Mouse (Mus musculus) forebrain, embryonic 15.5 days (tissue): Measurements from ENCODE around the gene Ism2. TPM values are rescaled to one million over a fixed set of nuclear protein-coding genes. Genes with fewer than 3 reads are reported as not detected.
"Not testable (repeated sequence)": the region's sequence is repeated elsewhere in the genome, so short reads cannot be mapped to it uniquely, and the experiment has no call there.

Experiments used
- ATAC-seq: fragments of 200-750 bp; cut with Nextera tagmentation; replicated peaks from 2 replicates; pipeline ENCODE4 v1.8.0; 2017; ENCODE audit warnings: mild to moderate bottlenecking, moderate TSS enrichment, moderate library complexity
- H3K27ac ChIP-seq: fragments of 300-500 bp; sonication (generic); replicated peaks from 2 replicates; pipeline ENCODE4 v1.5.1; 2015; ENCODE audit warnings: mild to moderate bottlenecking, inconsistent platforms
- H3K27me3 ChIP-seq: fragments of 300-500 bp; sonication (generic); 2 replicates; pipeline ENCODE4 v1.6.1; 2015; ENCODE audit warnings: inconsistent platforms
- H3K36me3 ChIP-seq: fragments of 300-500 bp; sonication (generic); 2 replicates; pipeline ENCODE4 v1.6.1; 2015; ENCODE audit warnings: mild to moderate bottlenecking, inconsistent platforms
- H3K4me1 ChIP-seq: fragments of 300-500 bp; sonication (generic); 2 replicates; pipeline ENCODE4 v1.6.1; 2015; ENCODE audit warnings: inconsistent platforms
- H3K4me2 ChIP-seq: fragments of 300-500 bp; sonication (generic); replicated peaks from 2 replicates; pipeline ENCODE4 v1.6.1; 2015; ENCODE audit warnings: mild to moderate bottlenecking, inconsistent platforms
- H3K4me3 ChIP-seq: fragments of 300-500 bp; sonication (generic); 2 replicates; pipeline ENCODE4 v1.5.1; 2015; ENCODE audit warnings: mild to moderate bottlenecking, inconsistent platforms
- H3K9ac ChIP-seq: fragments of 300-500 bp; sonication (generic); replicated peaks from 2 replicates; pipeline ENCODE4 v1.6.1; 2015; ENCODE audit warnings: mild to moderate bottlenecking, inconsistent platforms
- H3K9me3 ChIP-seq: fragments of 300-500 bp; sonication (generic); 2 replicates; pipeline ENCODE4 v1.6.1; 2016; ENCODE audit warnings: inconsistent platforms
- WGBS: fragments of 180-500 bp; shearing (Covaris S2); methylation state at CpG from one replicate; pipeline ENCODE4 v1.1.7; 2015; ENCODE audit warnings: mixed read lengths; 5-methylcytosine and 5-hydroxymethylcytosine counted together
- polyA plus RNA-seq: library from polyadenylated mRNA; unstranded; fragments of >200 nt; fragmentation: Nextera tagmentation; extraction: Ambion mirVana; gene quantifications from 2 replicates; pipeline ENCODE4 v1.2.1, GENCODE M21; 2015

Gene Ism2
- polyA plus RNA-seq, 1 experiment from 2014 or later, result 1.4 TPM

DNA sequence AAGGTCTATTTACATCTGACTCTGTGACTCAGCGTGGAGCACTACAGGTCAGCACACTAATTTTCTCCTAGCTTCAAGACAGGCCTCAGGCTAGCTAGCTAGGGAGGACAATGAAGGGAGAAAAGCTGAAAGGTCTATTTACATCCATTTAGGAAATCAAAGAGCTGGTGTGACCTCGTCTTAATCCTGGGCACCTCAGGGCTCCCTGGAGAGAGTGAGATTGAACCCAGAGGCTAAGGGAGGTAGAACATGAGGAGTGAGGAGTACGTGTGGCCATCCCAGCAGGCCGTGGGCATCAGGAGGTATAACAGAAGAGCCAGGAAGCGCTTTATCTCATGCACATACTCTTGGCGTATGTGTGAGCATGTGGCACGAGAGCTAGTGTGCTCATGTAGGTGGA is 15.8 kb downstream of the Ism2 start:
- no peak overlapping the region for H3K27ac ChIP-seq
- H3K4me1 ChIP-seq, result no peaks in the 10 kb centered on the region
- ATAC-seq, result no peak
- no peaks in the 10 kb centered on the region for H3K36me3 ChIP-seq
- H3K4me2 ChIP-seq, result no peak overlapping the region
- no peaks in the 10 kb centered on the region for H3K27me3 ChIP-seq
- H3K4me3 ChIP-seq, result no peak overlapping the region
- no peaks in the 10 kb centered on the region for H3K9me3 ChIP-seq
- H3K9ac ChIP-seq, result no peak overlapping the region
- 60% methylated on average over 7 of the region's 7 CpGs for WGBS

DNA sequence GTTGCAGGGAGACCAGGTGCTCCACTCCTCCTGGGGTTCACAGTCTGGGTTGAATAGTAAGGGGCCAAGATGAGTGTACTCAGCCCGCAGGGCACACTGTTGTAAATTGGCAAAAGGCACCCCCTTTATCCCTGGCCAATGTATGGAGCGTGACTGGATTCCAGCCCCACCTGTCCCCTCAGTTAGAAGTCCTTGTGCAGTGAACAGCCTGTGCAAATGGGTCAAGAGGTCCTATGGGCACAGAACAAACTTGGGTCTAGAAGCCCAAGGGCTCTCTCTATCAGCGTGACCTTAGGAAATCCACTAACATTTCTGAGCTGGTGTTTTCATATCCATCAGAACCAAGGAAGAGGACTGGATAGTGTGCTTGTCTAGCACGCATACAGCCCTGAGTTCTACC is 16.8 kb downstream of the Ism2 start:
- ATAC-seq, result no peak
- Histone ChIP-seq H3K4me3 (no peak overlapping the region), H3K27me3 (no peaks in the 10 kb centered on the region), H3K9me3 (no peaks in the 10 kb centered on the region), H3K36me3 (no peaks in the 10 kb centered on the region), H3K27ac (no peak overlapping the region), H3K4me1 (no peaks in the 10 kb centered on the region), H3K4me2 (no peak overlapping the region), H3K9ac (no peak overlapping the region)
- 99% methylated on average over 4 of the region's 4 CpGs for WGBS

DNA sequence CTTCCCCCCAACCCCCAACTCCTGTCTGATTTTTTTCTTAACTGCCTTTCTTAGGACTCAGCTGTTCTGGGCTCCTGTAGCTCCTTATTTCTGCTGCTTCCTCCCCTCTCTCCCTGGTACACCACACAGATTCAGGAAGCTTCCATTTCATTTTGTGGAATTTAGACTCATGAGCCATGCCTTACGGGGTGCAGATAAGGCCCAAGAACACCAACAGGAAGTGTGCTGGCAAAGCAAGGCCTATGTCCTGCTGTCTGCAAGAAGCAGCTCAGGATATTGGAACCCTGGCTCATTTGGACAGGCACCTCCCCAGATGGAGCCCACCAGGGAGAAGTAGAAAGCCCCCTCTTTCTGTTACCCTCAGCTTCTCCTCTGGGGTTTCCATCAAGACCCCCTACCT is 17.7 kb downstream of the Ism2 start:
- Histone ChIP-seq H3K4me2 (no peak overlapping the region), H3K9ac (no peak overlapping the region), H3K36me3 (no peaks in the 10 kb centered on the region), H3K9me3 (no peaks in the 10 kb centered on the region), H3K27ac (no peak overlapping the region), H3K4me3 (no peak overlapping the region), H3K27me3 (no peaks in the 10 kb centered on the region), H3K4me1 (no peaks in the 10 kb centered on the region)
- 87% methylated on average over 1 of the region's 1 CpGs for WGBS
- no peak for ATAC-seq

DNA sequence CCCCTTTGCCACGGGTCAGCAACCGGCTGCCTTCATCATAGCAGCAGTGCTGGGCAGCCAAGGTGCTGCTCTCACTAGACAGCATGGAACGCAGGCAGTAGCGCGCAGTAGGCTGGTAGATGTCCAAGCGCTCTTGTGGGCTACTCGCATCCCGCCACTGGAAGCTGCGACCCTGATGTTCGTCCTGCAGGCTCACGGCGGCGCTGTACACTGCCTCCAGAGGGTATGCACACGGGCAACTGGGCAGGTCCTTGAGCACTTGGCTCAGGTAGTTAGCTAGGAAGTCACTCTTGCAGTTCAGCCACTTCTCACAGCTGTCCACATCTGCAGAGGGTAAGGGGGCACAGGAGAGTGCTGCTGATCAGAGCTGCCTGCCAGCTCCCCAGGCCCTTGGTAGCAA is 19.6 kb downstream of the Ism2 start:
- H3K4me1 ChIP-seq, result no peaks in the 10 kb centered on the region
- H3K27me3 ChIP-seq, result no peaks in the 10 kb centered on the region
- no peak overlapping the region for H3K27ac ChIP-seq
- H3K9me3 ChIP-seq, result no peaks in the 10 kb centered on the region
- H3K9ac ChIP-seq, result no peak overlapping the region
- WGBS, result 42% methylated on average over 14 of the region's 14 CpGs
- H3K4me3 ChIP-seq, result no peak overlapping the region
- no peak for ATAC-seq
- no peak overlapping the region for H3K4me2 ChIP-seq
- peaks cover 16% of the 10 kb centered on the region for H3K36me3 ChIP-seq

DNA sequence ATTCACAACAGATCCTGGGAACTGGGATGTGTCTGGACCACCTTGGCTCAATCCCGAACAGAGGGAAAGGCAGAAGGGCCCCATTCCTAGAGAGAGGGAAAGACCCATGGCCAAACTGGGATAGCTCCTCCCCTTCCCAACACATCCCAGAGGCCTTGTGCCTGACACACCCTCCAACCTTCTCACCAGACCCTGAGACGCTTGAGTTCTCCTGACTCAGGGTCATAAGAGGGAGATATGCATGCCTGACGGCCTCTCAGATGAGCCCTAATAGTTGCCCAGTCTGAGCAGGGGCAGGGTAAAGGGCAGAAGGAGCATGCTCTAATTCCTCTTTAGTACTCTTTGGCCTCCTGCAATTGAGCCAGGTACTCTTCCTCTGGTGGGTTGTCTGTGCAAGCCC is 20.2 kb downstream of the Ism2 start:
- Histone ChIP-seq H3K27ac (no peak overlapping the region), H3K27me3 (no peaks in the 10 kb centered on the region), H3K9ac (no peak overlapping the region), H3K4me1 (no peaks in the 10 kb centered on the region), H3K9me3 (no peaks in the 10 kb centered on the region), H3K4me2 (no peak overlapping the region), H3K4me3 (no peak overlapping the region), H3K36me3 (peaks cover 21% of the 10 kb centered on the region)
- ATAC-seq, result no peak
- WGBS, result 69% methylated on average over 3 of the region's 3 CpGs

DNA sequence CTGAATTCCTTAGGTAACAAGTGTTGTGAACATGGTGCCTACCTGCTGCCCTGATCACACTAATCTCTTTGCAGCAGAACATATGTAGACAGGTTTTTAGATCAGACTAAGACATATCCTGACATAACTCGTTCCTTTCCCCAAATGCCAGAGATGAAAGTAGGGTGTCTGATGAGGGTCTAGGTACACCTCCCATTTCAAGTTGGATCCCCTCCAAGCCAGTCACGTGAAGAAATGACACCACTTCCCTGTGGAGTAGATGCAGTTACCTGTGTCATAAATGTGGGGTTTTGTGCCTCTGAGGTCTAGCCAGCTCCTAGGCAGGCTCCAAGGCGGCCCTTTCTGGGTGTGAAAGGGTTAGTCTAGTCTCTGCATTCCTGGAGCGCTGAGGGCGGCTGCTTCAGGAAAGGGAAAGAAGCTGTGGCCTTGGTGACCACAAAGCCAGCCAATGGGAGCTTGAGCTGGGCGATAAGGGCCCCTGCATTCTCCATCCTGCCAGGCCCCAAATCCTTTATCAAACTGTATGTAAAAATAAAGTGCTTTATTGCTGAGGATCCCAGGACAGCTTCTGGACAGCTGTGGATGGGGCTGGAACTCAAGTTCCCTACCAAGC is 21.3 kb downstream of the Ism2 start:
- Histone ChIP-seq H3K36me3 (peaks cover 31% of the 10 kb centered on the region), H3K4me3 (no peak overlapping the region), H3K4me2 (no peak overlapping the region), H3K27me3 (no peaks in the 10 kb centered on the region), H3K9me3 (no peaks in the 10 kb centered on the region), H3K27ac (no peak overlapping the region), H3K9ac (no peak overlapping the region), H3K4me1 (no peaks in the 10 kb centered on the region)
- WGBS, result 21% methylated on average over 6 of the region's 6 CpGs
- no peak for ATAC-seq

DNA sequence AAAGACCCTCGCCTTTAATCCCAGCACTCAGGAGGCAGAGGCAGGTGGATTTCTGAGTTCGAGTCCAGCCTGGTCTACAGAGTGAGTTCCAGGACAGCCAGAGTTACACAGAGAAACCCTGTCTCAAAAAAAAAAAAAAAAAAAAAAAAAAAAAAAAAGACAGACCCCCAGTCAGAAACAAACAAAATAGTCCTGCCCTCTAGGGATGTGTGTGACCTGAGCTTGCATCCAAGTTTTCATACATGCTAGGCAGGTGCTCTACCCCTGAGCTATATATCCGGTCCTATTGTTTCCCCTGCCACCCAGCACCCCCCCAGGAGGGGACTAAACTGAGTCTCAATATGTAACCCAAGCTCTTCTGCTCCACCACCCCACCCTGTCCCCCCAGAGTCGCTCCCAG is 22.3 kb downstream of the Ism2 start:
- peaks cover 41% of the 10 kb centered on the region for H3K36me3 ChIP-seq
- ATAC-seq, H3K4me3 ChIP-seq, H3K4me1 ChIP-seq, H3K27ac ChIP-seq, H3K27me3 ChIP-seq, H3K4me2 ChIP-seq, H3K9me3 ChIP-seq, H3K9ac ChIP-seq: not testable (repeated sequence)
- 82% methylated on average over 4 of the region's 4 CpGs for WGBS

DNA sequence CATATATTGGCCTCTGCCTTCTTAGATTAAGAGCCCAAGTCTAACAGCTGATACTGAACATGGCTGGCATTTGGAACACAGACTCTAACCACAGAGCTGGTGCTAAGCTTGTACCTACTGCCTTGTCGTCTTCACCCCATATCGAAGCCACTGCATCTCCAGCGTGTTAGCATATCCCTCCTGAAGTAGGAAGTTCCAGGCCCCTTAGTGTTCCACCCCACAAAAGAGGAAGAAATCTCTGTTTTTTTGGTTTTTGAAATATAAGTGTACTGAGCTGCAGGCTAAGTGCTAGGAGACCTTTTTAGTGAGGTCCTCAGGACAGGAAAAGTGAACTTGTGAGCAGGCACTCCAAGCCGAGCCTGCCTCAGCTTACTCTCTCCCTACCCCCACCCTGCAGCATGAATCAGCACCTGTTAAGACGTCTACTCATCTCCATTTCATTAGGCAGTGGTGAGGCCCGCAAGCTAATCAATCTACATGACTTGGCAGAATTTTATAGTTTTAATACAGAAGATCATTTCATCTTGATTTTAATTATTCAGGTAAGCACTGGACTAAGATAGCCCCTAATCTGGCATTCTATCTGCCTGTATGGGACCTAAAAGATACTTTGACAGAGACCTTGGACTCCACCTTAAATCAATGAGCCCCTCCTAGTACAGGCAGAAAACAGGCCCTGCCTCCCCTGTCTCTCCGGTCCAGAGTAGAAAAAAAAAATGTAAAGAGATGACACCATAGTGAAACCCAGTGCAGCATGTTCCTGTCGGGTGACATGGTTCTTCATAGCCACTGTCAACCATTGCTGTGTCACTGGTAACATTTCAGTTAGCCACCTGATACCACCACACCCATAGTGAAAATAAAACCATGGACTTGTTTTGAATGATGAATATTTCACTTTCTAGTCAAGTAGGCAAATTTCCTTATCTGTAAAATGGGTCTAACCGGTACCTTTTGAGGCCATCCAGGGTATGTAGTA is 24.4 kb downstream of the Ism2 start:
- H3K9ac ChIP-seq, result no peak overlapping the region
- H3K27me3 ChIP-seq, result no peaks in the 10 kb centered on the region
- H3K36me3 ChIP-seq, result peaks cover 61% of the 10 kb centered on the region
- 91% methylated on average over 9 of the region's 9 CpGs for WGBS
- no peak overlapping the region for H3K4me3 ChIP-seq
- no peaks in the 10 kb centered on the region for H3K9me3 ChIP-seq
- no peak overlapping the region for H3K4me2 ChIP-seq
- H3K27ac ChIP-seq, result no peak overlapping the region
- ATAC-seq, result no peak
- no peaks in the 10 kb centered on the region for H3K4me1 ChIP-seq

DNA sequence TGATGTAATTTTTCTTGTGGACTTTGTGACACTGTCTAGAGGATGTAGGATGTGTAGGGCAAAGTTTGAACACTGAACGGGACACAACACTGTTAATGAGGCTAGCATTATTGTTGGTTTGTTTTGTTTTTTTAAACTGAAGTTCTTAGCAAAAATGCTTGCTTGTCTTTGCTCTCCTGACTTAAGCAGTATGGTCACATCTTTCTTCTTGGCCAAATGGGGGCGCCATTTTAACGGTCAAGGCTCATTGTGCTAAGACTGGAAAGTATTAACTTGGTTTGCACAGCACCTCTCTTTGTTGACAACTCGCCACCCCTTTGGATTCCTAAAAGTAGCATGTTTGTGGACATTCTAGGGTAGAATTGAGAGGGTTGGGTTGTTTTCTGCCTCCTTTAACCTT is 31.8 kb downstream of the Ism2 start:
- peaks cover 31% of the 10 kb centered on the region for H3K4me1 ChIP-seq
- peak overlapping the region; percentile 78 for H3K4me3 ChIP-seq
- H3K27me3 ChIP-seq, result no peaks in the 10 kb centered on the region
- ATAC-seq, result no peak
- no peak overlapping the region for H3K27ac ChIP-seq
- WGBS, result 13% methylated on average over 4 of the region's 4 CpGs
- H3K4me2 ChIP-seq, result peak overlapping the region; percentile 96
- H3K9ac ChIP-seq, result peak overlapping the region; percentile 92
- H3K9me3 ChIP-seq, result no peaks in the 10 kb centered on the region
- H3K36me3 ChIP-seq, result peaks cover 42% of the 10 kb centered on the region

DNA sequence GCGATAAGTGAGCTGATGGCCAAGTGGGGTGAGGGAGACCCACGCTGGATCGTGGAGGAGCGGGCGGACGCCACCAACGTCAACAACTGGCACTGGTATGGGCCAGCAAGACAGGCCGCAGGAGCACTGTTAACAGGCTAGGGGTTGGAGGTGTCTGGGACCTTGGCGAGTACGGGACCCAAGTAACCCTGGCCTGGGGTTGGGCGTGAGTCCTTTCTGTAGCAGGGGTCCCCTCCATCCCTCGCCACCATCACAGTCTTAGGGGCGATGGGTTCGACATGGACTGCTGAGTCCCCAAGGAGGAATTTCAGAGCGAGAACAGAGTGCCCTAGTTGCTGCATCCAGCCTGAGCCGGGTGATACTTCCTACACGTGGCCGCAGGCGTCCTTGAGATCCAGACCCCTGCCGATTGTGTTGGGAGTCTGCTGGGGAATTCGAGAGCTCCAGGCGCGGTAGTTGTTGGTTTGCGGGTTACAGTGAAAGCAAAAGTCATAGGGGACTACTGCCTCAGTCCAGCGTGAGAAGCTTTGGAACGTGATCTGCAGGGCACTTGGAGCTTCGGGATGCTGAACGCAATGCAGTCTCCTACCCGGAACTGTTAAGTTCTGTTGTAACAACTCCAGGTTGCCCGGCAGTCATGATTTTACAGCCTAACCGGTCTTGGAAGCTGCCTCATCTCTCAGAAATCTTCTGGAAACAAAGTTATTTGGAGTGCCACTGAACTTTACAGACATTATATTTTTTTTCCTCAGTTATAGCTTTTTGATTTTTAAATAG is 32.5 kb downstream of the Ism2 start:
- Histone ChIP-seq H3K4me3 (peak overlapping the region; percentile 78), H3K4me1 (peaks cover 31% of the 10 kb centered on the region), H3K27me3 (no peaks in the 10 kb centered on the region), H3K9ac (peak overlapping the region; percentile 92), H3K36me3 (peaks cover 40% of the 10 kb centered on the region), H3K27ac (peak overlapping the region; percentile 93), H3K9me3 (no peaks in the 10 kb centered on the region), H3K4me2 (peak overlapping the region; percentile 96)
- ATAC-seq, result peak; percentile 60
- under 1% methylated on average over 31 of the region's 31 CpGs for WGBS

DNA sequence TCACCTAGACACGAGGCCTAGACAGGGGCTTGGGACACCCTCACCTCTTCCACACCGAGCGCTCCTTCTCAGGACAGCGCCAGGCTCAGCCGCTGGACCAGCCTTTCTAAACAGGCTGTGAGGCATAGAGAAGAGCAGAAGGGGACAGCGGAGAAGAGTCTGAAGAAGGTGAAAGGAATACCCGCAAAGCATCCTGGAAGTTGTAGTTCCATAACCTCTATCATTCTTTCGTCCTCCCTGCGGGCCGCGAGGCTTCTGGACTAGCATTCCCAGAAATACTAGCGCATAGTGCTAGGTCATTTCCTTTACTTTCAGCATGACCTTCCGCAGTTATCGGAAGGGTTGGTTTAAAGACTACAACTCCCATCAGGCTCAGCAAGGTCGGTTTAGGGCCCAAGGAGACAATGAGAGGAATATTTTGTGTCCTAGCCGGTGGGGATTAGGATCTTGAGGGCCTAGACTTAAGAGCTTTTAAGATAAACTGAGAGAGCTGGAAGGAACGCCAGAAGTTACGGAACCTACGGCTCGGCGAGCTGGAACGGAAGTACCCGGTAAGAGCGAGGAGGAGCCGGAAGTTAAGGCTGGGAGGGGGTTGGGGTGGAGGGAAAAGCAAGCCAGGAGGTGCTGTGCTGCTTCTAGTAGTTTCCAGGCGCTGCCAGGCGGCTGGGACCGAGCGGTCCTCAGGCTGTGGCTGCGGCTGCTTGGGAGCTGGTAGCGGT is 33.2 kb downstream of the Ism2 start, which contains the start of the genes Vipas39 and Ahsa1:
Vipas39 (minus strand) TSS at position 149 of the 719 bp plus-strand sequence.
Ahsa1 (plus strand) TSS at position 372 of the 719 bp plus-strand sequence.
- ATAC-seq, result peak; percentile 98
- Histone ChIP-seq H3K9me3 (no peaks in the 10 kb centered on the region), H3K27ac (peak within 1 kb of the TSS; percentile 93), H3K9ac (peak within 1 kb of the TSS; percentile 92), H3K4me2 (peak within 1 kb of the TSS; percentile 96), H3K4me1 (peaks cover 31% of the 10 kb centered on the region), H3K4me3 (peak within 1 kb of the TSS; percentile 78), H3K27me3 (no peaks in the 10 kb centered on the region), H3K36me3 (peaks cover 41% of the 10 kb centered on the region)
- under 1% methylated on average over 31 of the region's 31 CpGs for WGBS
